In the genomic region with DNA sequence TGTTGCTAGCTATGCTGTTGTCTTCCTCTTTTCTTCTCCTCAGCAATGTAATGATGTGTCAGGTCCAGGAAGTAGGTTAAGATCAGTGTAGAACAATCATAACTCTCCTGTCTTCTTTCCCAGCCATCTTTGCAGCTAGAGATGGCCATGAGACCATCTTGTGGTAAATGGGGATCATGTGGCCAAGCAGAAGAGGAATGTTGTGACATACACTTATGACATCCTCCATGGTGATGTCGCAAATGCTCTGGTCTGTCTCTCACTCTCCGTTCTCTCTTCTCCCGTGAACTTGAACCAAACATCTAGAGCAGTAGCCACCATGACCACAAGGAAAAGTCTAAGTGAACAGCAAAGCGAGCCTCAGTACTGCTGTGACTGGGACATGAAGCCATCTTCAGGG, we compare ENCODE assay signal across 15 mouse cellular contexts.
"Had no signal": no experiment of that assay in that cellular context is flagged by ENCODE, and none has a peak within 500 bp of the region (broad histone marks: within the 10 kb centered on the region; RNA-seq: fewer than 3 reads in every experiment).

No protein-coding gene starts in this region.

- ATAC-seq: intestine, embryonic 15.5 days; midbrain, embryonic 15.5 days had no signal

- H3K4me2 ChIP-seq: intestine, embryonic 15.5 days; limb, embryonic 13.5 days; liver, embryonic 15.5 days; lung, embryonic 15.5 days; midbrain, embryonic 15.5 days had no signal

- H3K4me3 ChIP-seq: intestine, embryonic 15.5 days; layer of hippocampus, adult 2 months; limb, embryonic 13.5 days; liver, embryonic 15.5 days; lung, embryonic 15.5 days; midbrain, embryonic 10.5 days; midbrain, embryonic 15.5 days had no signal

- H3K36me3 ChIP-seq: intestine, embryonic 15.5 days; limb, embryonic 13.5 days; liver, embryonic 15.5 days; lung, embryonic 15.5 days; midbrain, embryonic 10.5 days; midbrain, embryonic 15.5 days had no signal

- H3K27me3 ChIP-seq: intestine, embryonic 15.5 days; lung, embryonic 15.5 days had no signal

- DNase-seq: kidney, adult 18-20 months; kidney, postnatal 10 days; kidney, postnatal 4 days; left cerebral cortex, postnatal 4 days; right cerebral cortex, adult 18-20 months; right cerebral cortex, postnatal 25 days; thymus, adult 18-20 months; thymus, postnatal 36 days had no signal

- H3K9me3 ChIP-seq: intestine, embryonic 15.5 days; limb, embryonic 13.5 days; liver, embryonic 15.5 days; lung, embryonic 15.5 days; midbrain, embryonic 10.5 days; midbrain, embryonic 15.5 days had no signal

- H3K9ac ChIP-seq: intestine, embryonic 15.5 days; limb, embryonic 13.5 days; liver, embryonic 15.5 days; lung, embryonic 15.5 days; midbrain, embryonic 15.5 days had no signal

- H3K27ac ChIP-seq: intestine, embryonic 15.5 days; layer of hippocampus, adult 2 months; limb, embryonic 13.5 days; liver, embryonic 15.5 days; lung, embryonic 15.5 days; midbrain, embryonic 10.5 days; midbrain, embryonic 15.5 days had no signal
